8 mouse cellular contexts compared by ENCODE assay signal in genomic region chr8:122610209-122610608, GRCm38 (mm10). TPM values are rescaled to one million over a fixed set of nuclear protein-coding genes. Genes with fewer than 3 reads are reported as not detected.
DNase-seq lines count a peak whose midpoint lies in the region; ATAC-seq lines count a peak whose summit lies in the region.
"Had no signal": no experiment of that assay in that cellular context is flagged by ENCODE, and none has a peak within 500 bp of the region (broad histone marks: within the 10 kb centered on the region; RNA-seq: fewer than 3 reads in every experiment).

No protein-coding gene starts in this region.

- no peak for DNase-seq in lung, postnatal 4 days
- no peak for DNase-seq in left cerebral cortex, postnatal 36 days (ENCODE audit: low spot score in 2 of 2)
- no peak for DNase-seq in layer of hippocampus, postnatal 10 days (ENCODE audit: low spot score in 2 of 2)

- H3K9me3 ChIP-seq in lung, embryonic 15.5 days, result no peaks in the 10 kb centered on the region
- H3K9me3 ChIP-seq in forebrain, embryonic 15.5 days, result no peaks in the 10 kb centered on the region
- no peaks in the 10 kb centered on the region for H3K9me3 ChIP-seq in limb, embryonic 12.5 days
- no peaks in the 10 kb centered on the region for H3K9me3 ChIP-seq in neural tube, embryonic 14.5 days (ENCODE audit: control insufficient read depth, low read length)

- 0 out of 2 replicates have a peak, but pooled peaks cover 3% of the 10 kb centered on the region for H3K36me3 ChIP-seq in lung, embryonic 15.5 days
- no peaks in the 10 kb centered on the region for H3K36me3 ChIP-seq in forebrain, embryonic 15.5 days
- peaks cover 10% of the 10 kb centered on the region; the same call in 1 of the 2 replicates for H3K36me3 ChIP-seq in limb, embryonic 12.5 days
- no peaks in the 10 kb centered on the region for H3K36me3 ChIP-seq in neural tube, embryonic 14.5 days (ENCODE audit: control insufficient read depth, insufficient read depth, low read length)

- intact Hi-C loops in left cerebral cortex, postnatal 36 days (cut with DNase I), result no loop called here

- peak overlapping the region; percentile 62; the same call in 1 of the 2 replicates for H3K9ac ChIP-seq in lung, embryonic 15.5 days
- H3K9ac ChIP-seq in forebrain, embryonic 15.5 days (replicated peaks), result no peak overlapping the region
- no peak overlapping the region for H3K9ac ChIP-seq in limb, embryonic 12.5 days (replicated peaks)
- H3K9ac ChIP-seq in neural tube, embryonic 14.5 days (replicated peaks; ENCODE audit: low read depth, low read length), result no peak overlapping the region

- peak overlapping the region; percentile 60; the same call in 1 of the 2 replicates for H3K4me3 ChIP-seq in lung, embryonic 15.5 days
- H3K4me3 ChIP-seq in forebrain, embryonic 15.5 days, result no peak overlapping the region; the same call in 1 of the 2 replicates
- H3K4me3 ChIP-seq in limb, embryonic 12.5 days (replicated peaks), result 0 out of 2 replicates have a peak overlapping the region, but pooled peaks have one; percentile 59
- H3K4me3 ChIP-seq in neural tube, embryonic 14.5 days (ENCODE audit: low read depth, low read length), result no peak overlapping the region

- WGBS in lung, embryonic 15.5 days, result 56% methylated on average over 4 of the region's 4 CpGs
- 51% methylated on average over 4 of the region's 4 CpGs for WGBS in forebrain, embryonic 15.5 days
- WGBS in limb, embryonic 12.5 days, result 61% methylated on average over 4 of the region's 4 CpGs
- 67% methylated on average over 4 of the region's 4 CpGs for WGBS in neural tube, embryonic 14.5 days

- H3K4me1 ChIP-seq in lung, embryonic 15.5 days, result peaks cover 30% of the 10 kb centered on the region
- peaks cover 19% of the 10 kb centered on the region for H3K4me1 ChIP-seq in forebrain, embryonic 15.5 days
- peaks cover 18% of the 10 kb centered on the region for H3K4me1 ChIP-seq in limb, embryonic 12.5 days (replicated peaks)
- H3K4me1 ChIP-seq in neural tube, embryonic 14.5 days (ENCODE audit: control insufficient read depth, insufficient read depth, low read length), result peaks cover 12% of the 10 kb centered on the region

- no peak for ATAC-seq in lung, embryonic 15.5 days (ENCODE audit: borderline replicate concordance, extremely low read depth, low FRiP score, low TSS enrichment)
- ATAC-seq in forebrain, embryonic 15.5 days (replicated peaks), result no peak
- ATAC-seq in limb, embryonic 12.5 days (ENCODE audit: insufficient number of reproducible peaks, insufficient read depth, low FRiP score, low TSS enrichment, low read depth), result no peak
- no peak for ATAC-seq in neural tube, embryonic 14.5 days (ENCODE audit: low read depth)

- no peak overlapping the region for H3K27ac ChIP-seq in lung, embryonic 15.5 days
- no peak overlapping the region for H3K27ac ChIP-seq in forebrain, embryonic 15.5 days (replicated peaks)
- H3K27ac ChIP-seq in limb, embryonic 12.5 days, result no peak overlapping the region
- no peak overlapping the region for H3K27ac ChIP-seq in neural tube, embryonic 14.5 days (ENCODE audit: low read depth, low read length)

- H3K4me2 ChIP-seq in lung, embryonic 15.5 days, result peak overlapping the region; percentile 90
- H3K4me2 ChIP-seq in forebrain, embryonic 15.5 days (replicated peaks), result peak overlapping the region; percentile 80; the same call in 1 of the 2 replicates
- H3K4me2 ChIP-seq in limb, embryonic 12.5 days, result peak overlapping the region; percentile 90
- 0 out of 2 replicates have a peak overlapping the region, but pooled peaks have one; percentile 88 for H3K4me2 ChIP-seq in neural tube, embryonic 14.5 days (ENCODE audit: low read depth, low read length)

- no peaks in the 10 kb centered on the region for H3K27me3 ChIP-seq in lung, embryonic 15.5 days
- no peaks in the 10 kb centered on the region for H3K27me3 ChIP-seq in forebrain, embryonic 15.5 days
- no peaks in the 10 kb centered on the region for H3K27me3 ChIP-seq in limb, embryonic 12.5 days
- no peaks in the 10 kb centered on the region for H3K27me3 ChIP-seq in neural tube, embryonic 14.5 days (ENCODE audit: control insufficient read depth, insufficient read depth, low read length)
- H3K27me3 ChIP-seq: Patski had no signal

RNA-seq across cellular contexts. Expression of gene Galns, which starts 1.1 kb away (rescaled TPM):
- polyA plus RNA-seq in lung, embryonic 15.5 days (2015; fragmentation: Nextera tagmentation; extraction: Ambion mirVana), result 12.5 and 13.5 TPM in 2 replicates
- polyA plus RNA-seq in forebrain, embryonic 15.5 days (2015; fragmentation: Nextera tagmentation; extraction: Ambion mirVana), result 4.4 and 4.5 TPM in 2 replicates
- 5.9 and 8.4 TPM in 2 replicates for polyA plus RNA-seq in limb, embryonic 12.5 days (2016; fragmentation: Nextera tagmentation; extraction: Ambion mirVana)
- polyA plus RNA-seq in neural tube, embryonic 14.5 days (2014; fragmentation: Nextera tagmentation; extraction: Ambion mirVana), result 6.9 and 7.1 TPM in 2 replicates
- total RNA-seq in left cerebral cortex, postnatal 36 days (2021), result 1 to 10 TPM; 8.8 to 9.2 TPM
- 10 to 100 TPM; 10.6 to 10.7 TPM for total RNA-seq in layer of hippocampus, postnatal 10 days (2021)

RNA-seq across cellular contexts. Expression of gene Trappc2l, which starts 1.2 kb away (rescaled TPM):
- polyA plus RNA-seq in lung, embryonic 15.5 days (2015; fragmentation: Nextera tagmentation; extraction: Ambion mirVana), result 49.5 and 53.0 TPM in 2 replicates
- polyA plus RNA-seq in forebrain, embryonic 15.5 days (2015; fragmentation: Nextera tagmentation; extraction: Ambion mirVana), result 80.4 and 87.9 TPM in 2 replicates
- 39.0 and 48.0 TPM in 2 replicates for polyA plus RNA-seq in limb, embryonic 12.5 days (2016; fragmentation: Nextera tagmentation; extraction: Ambion mirVana)
- polyA plus RNA-seq in neural tube, embryonic 14.5 days (2014; fragmentation: Nextera tagmentation; extraction: Ambion mirVana), result 119 and 150 TPM in 2 replicates
- 10 to 100 TPM; 78.7 to 84.5 TPM for total RNA-seq in left cerebral cortex, postnatal 36 days (2021)
- total RNA-seq in layer of hippocampus, postnatal 10 days (2021), result 10 to 100 TPM; 75.6 to 79.9 TPM

RNA-seq across cellular contexts. Expression of gene Pabpn1l, which starts 12.3 kb away (rescaled TPM):
- polyA plus RNA-seq in lung, embryonic 15.5 days (2015; fragmentation: Nextera tagmentation; extraction: Ambion mirVana), result not detected in 2 replicates
- not detected in 2 replicates for polyA plus RNA-seq in forebrain, embryonic 15.5 days (2015; fragmentation: Nextera tagmentation; extraction: Ambion mirVana)
- polyA plus RNA-seq in limb, embryonic 12.5 days (2016; fragmentation: Nextera tagmentation; extraction: Ambion mirVana), result not detected in 2 replicates
- not detected in 2 replicates for polyA plus RNA-seq in neural tube, embryonic 14.5 days (2014; fragmentation: Nextera tagmentation; extraction: Ambion mirVana)
- not detected for total RNA-seq in left cerebral cortex, postnatal 36 days (2021)
- total RNA-seq in layer of hippocampus, postnatal 10 days (2021), result not detected

RNA-seq across cellular contexts. Expression of gene Aprt, which starts 33.5 kb away (rescaled TPM):
- polyA plus RNA-seq in lung, embryonic 15.5 days (2015; fragmentation: Nextera tagmentation; extraction: Ambion mirVana), result 314 and 327 TPM in 2 replicates
- 187 TPM in 2 replicates for polyA plus RNA-seq in forebrain, embryonic 15.5 days (2015; fragmentation: Nextera tagmentation; extraction: Ambion mirVana)
- polyA plus RNA-seq in limb, embryonic 12.5 days (2016; fragmentation: Nextera tagmentation; extraction: Ambion mirVana), result 299 and 305 TPM in 2 replicates
- polyA plus RNA-seq in neural tube, embryonic 14.5 days (2014; fragmentation: Nextera tagmentation; extraction: Ambion mirVana), result 170 and 179 TPM in 2 replicates
- 10 to 100 TPM; 54.5 to 62.3 TPM for total RNA-seq in left cerebral cortex, postnatal 36 days (2021)
- 10 to 100 TPM; 91.6 to 94.0 TPM for total RNA-seq in layer of hippocampus, postnatal 10 days (2021)

RNA-seq across cellular contexts. Expression of gene Cdt1, which starts 42.4 kb away (rescaled TPM):
- 42.7 and 44.9 TPM in 2 replicates for polyA plus RNA-seq in lung, embryonic 15.5 days (2015; fragmentation: Nextera tagmentation; extraction: Ambion mirVana)
- 14.6 and 16.3 TPM in 2 replicates for polyA plus RNA-seq in forebrain, embryonic 15.5 days (2015; fragmentation: Nextera tagmentation; extraction: Ambion mirVana)
- 52.3 and 52.7 TPM in 2 replicates for polyA plus RNA-seq in limb, embryonic 12.5 days (2016; fragmentation: Nextera tagmentation; extraction: Ambion mirVana)
- polyA plus RNA-seq in neural tube, embryonic 14.5 days (2014; fragmentation: Nextera tagmentation; extraction: Ambion mirVana), result 4.7 TPM in 2 replicates
- 1 to 10 TPM; 1.8 to 3.5 TPM for total RNA-seq in left cerebral cortex, postnatal 36 days (2021)
- total RNA-seq in layer of hippocampus, postnatal 10 days (2021), result 1 to 10 TPM; 3.0 to 5.0 TPM

Comparison
In these comparisons a context has a peak if more than half of its experiments do, and no peak if none do; other contexts are left out.
1. H3K4me3 ChIP-seq: peak in lung, embryonic 15.5 days (single experiment) and limb, embryonic 12.5 days (single experiment); none in forebrain, embryonic 15.5 days (single experiment) and neural tube, embryonic 14.5 days (single experiment).
2. Peak in every context shown above with its lines, with median percentiles within 50 percentile points of each other: H3K4me2 ChIP-seq.